Mouse (Mus musculus) neural tube, embryonic 14.5 days (tissue): ENCODE results near the gene Hccs. TPM values are rescaled to one million over a fixed set of nuclear protein-coding genes. Genes with fewer than 3 reads are reported as not detected.
A peak's percentile ranks its signal among the peaks of the same experiment; 100 is the strongest.

Experiments
- ATAC-seq: fragments of 200-750 bp; cut with Nextera tagmentation; 2 replicates; pipeline ENCODE4 v1.8.0; 2017; ENCODE audit warnings: low read depth, mild to moderate bottlenecking, moderate TSS enrichment, moderate library complexity
- H3K27ac ChIP-seq: fragments of 300-500 bp; sonication (generic); 2 replicates; pipeline ENCODE4 v1.5.1; 2014; ENCODE audit warnings: low read depth, mild to moderate bottlenecking, control low read depth, low read length, moderate library complexity, mixed read lengths
- H3K27me3 ChIP-seq: fragments of 300-500 bp; sonication (generic); 2 replicates; pipeline ENCODE4 v1.6.1; 2014; ENCODE audit warnings: low read length; ENCODE audit not compliant: control insufficient read depth, insufficient read depth
- H3K36me3 ChIP-seq: fragments of 300-500 bp; sonication (generic); 2 replicates; pipeline ENCODE4 v1.6.1; 2014; ENCODE audit warnings: low read length, mixed read lengths; ENCODE audit not compliant: control insufficient read depth, insufficient read depth
- H3K4me1 ChIP-seq: fragments of 300-500 bp; sonication (generic); 2 replicates; pipeline ENCODE4 v1.6.1; 2014; ENCODE audit warnings: low read length; ENCODE audit not compliant: control insufficient read depth, insufficient read depth
- H3K4me2 ChIP-seq: fragments of 300-500 bp; sonication (generic); 2 replicates; pipeline ENCODE4 v1.6.1; 2014; ENCODE audit warnings: mild to moderate bottlenecking, low read depth, low read length, control low read depth
- H3K4me3 ChIP-seq: fragments of 300-500 bp; sonication (generic); 2 replicates; pipeline ENCODE4 v1.5.1; 2014; ENCODE audit warnings: low read depth, low read length, control low read depth, mixed read lengths
- H3K9ac ChIP-seq: fragments of 300-500 bp; sonication (generic); replicated peaks from 2 replicates; pipeline ENCODE4 v1.6.1; 2014; ENCODE audit warnings: low read depth, mild to moderate bottlenecking, control low read depth, low read length, mixed read lengths
- H3K9me3 ChIP-seq: fragments of 300-500 bp; sonication (generic); 2 replicates; pipeline ENCODE4 v1.6.1; 2016; ENCODE audit warnings: low read length; ENCODE audit not compliant: control insufficient read depth
- WGBS: fragments of 180-500 bp; shearing (Covaris S2); extraction: QIAGEN DNeasy Blood & Tissue Kit; methylation state at CpG from one replicate; pipeline ENCODE4 v1.1.7; 2014; 5-methylcytosine and 5-hydroxymethylcytosine counted together
- polyA plus RNA-seq: library from polyadenylated mRNA; unstranded; fragments of >200 nt; fragmentation: Nextera tagmentation; extraction: Ambion mirVana; gene quantifications from 2 replicates; pipeline ENCODE4 v1.2.1, GENCODE M21; 2014

The Hccs gene
- polyA plus RNA-seq, 1 experiment from 2014 or later = 42.1 TPM

GRCm38 (mm10) chrX:169308559-169308958, 11.6 kb downstream of the Hccs start:
- no peak for ATAC-seq
- no peaks in the 10 kb centered on the region for H3K4me1 ChIP-seq
- no peak overlapping the region for H3K27ac ChIP-seq
- no peaks in the 10 kb centered on the region for H3K27me3 ChIP-seq
- H3K9me3 ChIP-seq = no peaks in the 10 kb centered on the region
- 94% methylated on average over 3 of the region's 3 CpGs for WGBS
- no peak overlapping the region for H3K9ac ChIP-seq
- no peak overlapping the region for H3K4me2 ChIP-seq
- no peaks in the 10 kb centered on the region for H3K36me3 ChIP-seq
- H3K4me3 ChIP-seq = no peak overlapping the region

- H3K4me2 ChIP-seq = no peak overlapping the region
- no peaks in the 10 kb centered on the region for H3K9me3 ChIP-seq
- no peak overlapping the region for H3K27ac ChIP-seq
- no peaks in the 10 kb centered on the region for H3K27me3 ChIP-seq
- H3K9ac ChIP-seq = no peak overlapping the region
- H3K36me3 ChIP-seq = no peaks in the 10 kb centered on the region
- no peak overlapping the region for H3K4me3 ChIP-seq
- no peak for ATAC-seq
- WGBS = 47% methylated on average over 3 of the region's 3 CpGs
- no peaks in the 10 kb centered on the region for H3K4me1 ChIP-seq
Observed at GRCm38 (mm10) chrX:169303945-169304344, 16.2 kb downstream of the Hccs start.

- no peak overlapping the region for H3K27ac ChIP-seq
- H3K4me2 ChIP-seq = no peak overlapping the region
- no peaks in the 10 kb centered on the region for H3K9me3 ChIP-seq
- H3K9ac ChIP-seq = no peak overlapping the region
- no peaks in the 10 kb centered on the region for H3K27me3 ChIP-seq
- H3K4me1 ChIP-seq = no peaks in the 10 kb centered on the region
- 63% methylated on average over 26 of the region's 26 CpGs for WGBS
- H3K36me3 ChIP-seq = no peaks in the 10 kb centered on the region
- ATAC-seq = no peak
- no peak overlapping the region for H3K4me3 ChIP-seq
Observed at GRCm38 (mm10) chrX:169302271-169303045, 17.7 kb downstream of the Hccs start.

GRCm38 (mm10) chrX:169299579-169299978, 20.6 kb downstream of the Hccs start:
- H3K27me3 ChIP-seq = no peaks in the 10 kb centered on the region
- no peaks in the 10 kb centered on the region for H3K9me3 ChIP-seq
- no peaks in the 10 kb centered on the region for H3K4me1 ChIP-seq
- peak; percentile 69; the same call in 1 of the 2 replicates for ATAC-seq
- no peak overlapping the region for H3K9ac ChIP-seq
- WGBS = 79% methylated on average over 4 of the region's 4 CpGs
- no peak overlapping the region for H3K27ac ChIP-seq
- no peak overlapping the region for H3K4me3 ChIP-seq
- H3K4me2 ChIP-seq = no peak overlapping the region
- no peaks in the 10 kb centered on the region for H3K36me3 ChIP-seq

GRCm38 (mm10) chrX:169263433-169264172, 56.6 kb downstream of the Hccs start:
- H3K36me3 ChIP-seq = no peaks in the 10 kb centered on the region
- 80% methylated on average over 8 of the region's 8 CpGs for WGBS

GRCm38 (mm10) chrX:169262212-169262611, 58.0 kb downstream of the Hccs start:
- no peaks in the 10 kb centered on the region for H3K36me3 ChIP-seq
- no peak overlapping the region for H3K9ac ChIP-seq
- 75% methylated on average over 2 of the region's 2 CpGs for WGBS
- no peak overlapping the region for H3K4me2 ChIP-seq
- no peaks in the 10 kb centered on the region for H3K4me1 ChIP-seq
- no peaks in the 10 kb centered on the region for H3K9me3 ChIP-seq
- no peak overlapping the region for H3K27ac ChIP-seq
- no peak for ATAC-seq
- no peaks in the 10 kb centered on the region for H3K27me3 ChIP-seq
- H3K4me3 ChIP-seq = no peak overlapping the region

More at GRCm38 (mm10) chrX:169263433-169264172, 56.6 kb downstream of the Hccs start:
- ATAC-seq = no peak
- Histone ChIP-seq H3K4me2 (no peak overlapping the region), H3K4me1 (no peaks in the 10 kb centered on the region), H3K27me3 (no peaks in the 10 kb centered on the region), H3K4me3 (no peak overlapping the region), H3K9me3 (no peaks in the 10 kb centered on the region), H3K27ac (no peak overlapping the region), H3K9ac (no peak overlapping the region)

GRCm38 (mm10) chrX:169261034-169261433, 59.1 kb downstream of the Hccs start:
- Histone ChIP-seq H3K9me3 (no peaks in the 10 kb centered on the region), H3K27ac (no peak overlapping the region), H3K9ac (no peak overlapping the region), H3K4me3 (no peak overlapping the region), H3K36me3 (no peaks in the 10 kb centered on the region), H3K4me2 (no peak overlapping the region), H3K27me3 (no peaks in the 10 kb centered on the region), H3K4me1 (no peaks in the 10 kb centered on the region)
- 82% methylated on average over 3 of the region's 3 CpGs for WGBS
- no peak for ATAC-seq

- Histone ChIP-seq H3K9me3 (no peaks in the 10 kb centered on the region), H3K4me1 (no peaks in the 10 kb centered on the region), H3K4me2 (no peak overlapping the region), H3K36me3 (no peaks in the 10 kb centered on the region), H3K9ac (no peak overlapping the region), H3K4me3 (no peak overlapping the region), H3K27me3 (no peaks in the 10 kb centered on the region; the same call in 1 of the 2 replicates), H3K27ac (no peak overlapping the region)
- no peak for ATAC-seq
Observed at GRCm38 (mm10) chrX:169256741-169257140, 63.4 kb downstream of the Hccs start.

GRCm38 (mm10) chrX:169255915-169256314, 64.3 kb downstream of the Hccs start:
- WGBS = 85% methylated on average over 1 of the region's 1 CpGs
- Histone ChIP-seq H3K4me3 (no peak overlapping the region), H3K4me1 (no peaks in the 10 kb centered on the region), H3K9ac (no peak overlapping the region), H3K36me3 (no peaks in the 10 kb centered on the region), H3K9me3 (no peaks in the 10 kb centered on the region), H3K4me2 (no peak overlapping the region), H3K27me3 (no peaks in the 10 kb centered on the region; the same call in 1 of the 2 replicates), H3K27ac (no peak overlapping the region)
- ATAC-seq = no peak
